Mouse (Mus musculus): ENCODE results near the gene Zbtb17. TPM values are rescaled to one million over a fixed set of nuclear protein-coding genes. Genes with fewer than 3 reads are reported as not detected.

Gene Zbtb17
- polyA plus RNA-seq, 1 experiment from 2014 or later = 31.8 TPM

DNA sequence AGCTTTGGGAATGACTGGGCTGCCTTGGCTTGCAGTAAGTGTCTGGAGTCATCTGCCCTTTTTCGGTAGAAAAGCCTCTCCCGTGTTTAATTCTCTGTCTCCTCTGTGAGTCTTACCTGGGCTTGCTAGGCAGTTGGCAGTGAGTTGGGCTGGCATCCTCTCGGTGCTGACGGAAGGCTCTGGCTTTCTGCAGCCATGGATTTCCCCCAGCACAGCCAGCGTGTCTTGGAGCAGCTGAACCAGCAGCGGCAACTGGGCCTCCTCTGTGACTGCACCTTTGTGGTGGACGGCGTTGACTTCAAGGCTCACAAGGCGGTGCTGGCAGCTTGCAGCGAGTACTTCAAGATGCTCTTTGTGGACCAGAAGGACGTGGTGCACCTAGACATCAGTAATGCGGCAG, 17.1 kb downstream of the Zbtb17 start:
- no peak for ATAC-seq (ENCODE audit: insufficient read depth, low FRiP score)
- 82% methylated on average over 12 of the region's 12 CpGs for WGBS
- Histone ChIP-seq H3K9me3 (replicated peaks; ENCODE audit: control insufficient read depth, low read length) (no peaks in the 10 kb centered on the region), H3K9ac (ENCODE audit: low read length) (peak overlapping the region; percentile 36; the same call in 1 of the 2 replicates), H3K27ac (ENCODE audit: low read length) (no peak overlapping the region), H3K4me2 (ENCODE audit: low read depth, low read length) (0 out of 2 replicates have a peak overlapping the region, but pooled peaks have one; percentile 7), H3K4me3 (replicated peaks; ENCODE audit: low read length) (no peak overlapping the region), H3K27me3 (ENCODE audit: control insufficient read depth, insufficient read depth, low read length) (no peaks in the 10 kb centered on the region), H3K4me1 (ENCODE audit: control insufficient read depth, insufficient read depth, low read length) (peaks cover 20% of the 10 kb centered on the region; the same call in 1 of the 2 replicates), H3K36me3 (ENCODE audit: control insufficient read depth, insufficient read depth, low read length) (peaks cover 26% of the 10 kb centered on the region)

DNA sequence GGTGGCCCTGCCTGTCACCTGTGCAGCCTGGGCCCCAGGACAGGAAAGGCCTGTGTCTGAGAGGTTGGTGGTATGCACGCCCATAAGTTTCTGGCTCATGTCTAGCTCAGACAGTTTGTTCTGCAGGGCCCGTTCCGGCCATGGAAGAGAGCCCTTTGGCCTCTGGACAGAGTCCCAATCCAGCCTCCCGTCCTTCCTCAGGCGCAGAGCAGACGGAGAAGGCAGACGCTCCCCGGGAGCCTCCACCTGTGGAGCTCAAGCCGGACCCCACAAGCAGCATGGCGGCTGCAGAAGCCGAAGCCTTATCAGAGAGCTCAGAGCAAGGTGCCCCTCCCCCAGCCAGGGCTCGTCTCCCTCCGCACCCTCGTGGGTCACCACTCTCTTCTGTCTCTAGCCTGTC, 19.0 kb downstream of the Zbtb17 start:
- no peak overlapping the region for H3K27ac ChIP-seq (ENCODE audit: low read length)
- no peaks in the 10 kb centered on the region for H3K9me3 ChIP-seq (replicated peaks; ENCODE audit: control insufficient read depth, low read length)
- H3K27me3 ChIP-seq (ENCODE audit: control insufficient read depth, insufficient read depth, low read length) = no peaks in the 10 kb centered on the region
- WGBS = 77% methylated on average over 14 of the region's 14 CpGs
- H3K4me1 ChIP-seq (ENCODE audit: control insufficient read depth, insufficient read depth, low read length) = peaks cover 16% of the 10 kb centered on the region; the same call in 1 of the 2 replicates
- H3K4me3 ChIP-seq (replicated peaks; ENCODE audit: low read length) = no peak overlapping the region
- H3K4me2 ChIP-seq (ENCODE audit: low read depth, low read length) = no peak overlapping the region
- no peak overlapping the region for H3K9ac ChIP-seq (ENCODE audit: low read length)
- no peak for ATAC-seq (ENCODE audit: insufficient read depth, low FRiP score)
- peaks cover 33% of the 10 kb centered on the region for H3K36me3 ChIP-seq (ENCODE audit: control insufficient read depth, insufficient read depth, low read length)

DNA sequence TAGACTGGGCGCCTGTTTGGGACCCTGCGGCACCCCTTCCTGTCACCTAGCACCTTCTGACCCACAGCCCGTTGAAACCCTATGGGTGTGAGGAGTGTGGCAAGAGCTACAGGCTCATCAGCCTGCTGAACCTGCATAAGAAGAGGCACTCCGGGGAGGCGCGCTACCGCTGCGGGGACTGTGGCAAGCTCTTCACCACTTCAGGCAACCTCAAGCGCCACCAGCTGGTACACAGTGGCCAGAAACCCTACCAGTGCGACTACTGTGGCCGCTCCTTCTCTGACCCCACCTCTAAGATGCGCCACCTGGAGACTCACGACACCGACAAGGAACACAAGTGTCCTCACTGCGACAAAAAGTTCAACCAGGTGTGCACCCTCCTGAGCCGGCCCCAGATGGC, 20.3 kb downstream of the Zbtb17 start:
- no peak for ATAC-seq (ENCODE audit: insufficient read depth, low FRiP score)
- Histone ChIP-seq H3K9me3 (replicated peaks; ENCODE audit: control insufficient read depth, low read length) (no peaks in the 10 kb centered on the region), H3K4me1 (ENCODE audit: control insufficient read depth, insufficient read depth, low read length) (peaks cover 17% of the 10 kb centered on the region; the same call in 1 of the 2 replicates), H3K4me3 (replicated peaks; ENCODE audit: low read length) (no peak overlapping the region), H3K27ac (ENCODE audit: low read length) (no peak overlapping the region), H3K27me3 (ENCODE audit: control insufficient read depth, insufficient read depth, low read length) (no peaks in the 10 kb centered on the region), H3K36me3 (ENCODE audit: control insufficient read depth, insufficient read depth, low read length) (peaks cover 37% of the 10 kb centered on the region), H3K9ac (ENCODE audit: low read length) (no peak overlapping the region), H3K4me2 (ENCODE audit: low read depth, low read length) (no peak overlapping the region)
- WGBS = 73% methylated on average over 16 of the region's 16 CpGs

DNA sequence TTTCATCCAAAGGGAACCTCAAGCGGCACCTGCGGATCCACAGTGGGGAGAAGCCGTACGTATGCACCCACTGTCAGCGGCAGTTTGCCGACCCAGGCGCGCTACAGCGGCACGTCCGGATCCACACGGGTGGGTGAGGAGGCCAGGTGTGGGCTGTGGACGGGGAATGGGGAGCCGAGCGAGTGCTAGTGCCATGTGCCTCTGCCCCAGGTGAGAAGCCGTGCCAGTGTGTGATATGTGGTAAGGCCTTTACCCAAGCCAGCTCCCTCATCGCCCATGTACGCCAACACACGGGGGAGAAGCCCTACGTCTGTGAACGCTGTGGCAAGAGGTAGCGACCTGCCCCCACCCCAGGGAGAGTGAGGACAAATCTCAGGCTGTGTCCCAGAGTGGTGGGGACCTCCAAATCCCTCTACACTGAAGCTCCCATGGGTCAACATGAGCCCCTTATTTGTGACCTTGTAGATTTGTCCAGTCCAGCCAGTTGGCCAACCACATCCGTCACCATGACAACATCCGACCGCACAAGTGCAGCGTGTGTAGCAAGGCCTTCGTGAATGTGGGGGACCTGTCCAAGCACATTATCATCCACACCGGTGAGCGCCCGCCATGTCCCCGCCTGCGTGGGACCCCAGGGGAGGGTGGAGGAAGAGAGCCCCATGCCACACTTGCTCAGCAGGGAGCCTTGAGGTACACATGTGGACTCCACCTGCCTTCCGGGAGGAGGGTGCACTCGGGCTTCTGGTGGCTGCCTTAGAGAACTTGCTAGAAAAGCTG, 21.2 kb downstream of the Zbtb17 start:
- Histone ChIP-seq H3K9me3 (replicated peaks; ENCODE audit: control insufficient read depth, low read length) (no peaks in the 10 kb centered on the region), H3K9ac (ENCODE audit: low read length) (no peak overlapping the region), H3K4me2 (ENCODE audit: low read depth, low read length) (no peak overlapping the region), H3K4me3 (replicated peaks; ENCODE audit: low read length) (no peak overlapping the region), H3K27me3 (ENCODE audit: control insufficient read depth, insufficient read depth, low read length) (no peaks in the 10 kb centered on the region), H3K4me1 (ENCODE audit: control insufficient read depth, insufficient read depth, low read length) (peaks cover 14% of the 10 kb centered on the region; the same call in 1 of the 2 replicates), H3K36me3 (ENCODE audit: control insufficient read depth, insufficient read depth, low read length) (peaks cover 42% of the 10 kb centered on the region), H3K27ac (ENCODE audit: low read length) (no peak overlapping the region)
- 91% methylated on average over 34 of the region's 34 CpGs for WGBS
- ATAC-seq (ENCODE audit: insufficient read depth, low FRiP score) = no peak

DNA sequence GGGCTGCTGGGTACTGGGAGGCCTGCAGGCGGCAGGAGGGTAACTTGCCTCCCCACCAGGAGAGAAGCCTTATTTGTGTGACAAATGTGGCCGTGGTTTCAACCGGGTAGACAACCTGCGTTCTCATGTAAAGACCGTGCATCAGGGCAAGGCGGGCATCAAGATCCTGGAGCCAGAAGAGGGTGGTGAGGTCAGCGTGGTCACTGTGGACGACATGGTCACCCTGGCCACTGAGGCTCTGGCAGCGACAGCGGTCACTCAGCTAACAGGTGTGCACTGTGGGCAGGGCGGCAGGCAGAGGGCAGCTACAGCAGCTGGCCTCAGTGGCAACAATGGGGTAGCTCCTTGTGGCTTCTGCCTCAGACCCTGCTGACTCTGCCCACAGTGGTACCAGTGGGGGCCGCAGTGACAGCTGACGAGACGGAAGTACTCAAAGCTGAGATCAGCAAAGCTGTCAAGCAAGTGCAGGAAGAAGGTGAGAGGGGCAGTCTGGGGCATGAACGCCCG, 21.9 kb downstream of the Zbtb17 start:
- Histone ChIP-seq H3K36me3 (ENCODE audit: control insufficient read depth, insufficient read depth, low read length) (peaks cover 46% of the 10 kb centered on the region), H3K27ac (ENCODE audit: low read length) (no peak overlapping the region), H3K9me3 (replicated peaks; ENCODE audit: control insufficient read depth, low read length) (no peaks in the 10 kb centered on the region; the same call in 1 of the 2 replicates), H3K4me2 (ENCODE audit: low read depth, low read length) (no peak overlapping the region), H3K4me1 (ENCODE audit: control insufficient read depth, insufficient read depth, low read length) (0 out of 2 replicates have a peak, but pooled peaks cover 7% of the 10 kb centered on the region), H3K27me3 (ENCODE audit: control insufficient read depth, insufficient read depth, low read length) (no peaks in the 10 kb centered on the region), H3K4me3 (replicated peaks; ENCODE audit: low read length) (no peak overlapping the region), H3K9ac (ENCODE audit: low read length) (no peak overlapping the region)
- 87% methylated on average over 16 of the region's 16 CpGs for WGBS
- ATAC-seq (ENCODE audit: insufficient read depth, low FRiP score) = no peak

DNA sequence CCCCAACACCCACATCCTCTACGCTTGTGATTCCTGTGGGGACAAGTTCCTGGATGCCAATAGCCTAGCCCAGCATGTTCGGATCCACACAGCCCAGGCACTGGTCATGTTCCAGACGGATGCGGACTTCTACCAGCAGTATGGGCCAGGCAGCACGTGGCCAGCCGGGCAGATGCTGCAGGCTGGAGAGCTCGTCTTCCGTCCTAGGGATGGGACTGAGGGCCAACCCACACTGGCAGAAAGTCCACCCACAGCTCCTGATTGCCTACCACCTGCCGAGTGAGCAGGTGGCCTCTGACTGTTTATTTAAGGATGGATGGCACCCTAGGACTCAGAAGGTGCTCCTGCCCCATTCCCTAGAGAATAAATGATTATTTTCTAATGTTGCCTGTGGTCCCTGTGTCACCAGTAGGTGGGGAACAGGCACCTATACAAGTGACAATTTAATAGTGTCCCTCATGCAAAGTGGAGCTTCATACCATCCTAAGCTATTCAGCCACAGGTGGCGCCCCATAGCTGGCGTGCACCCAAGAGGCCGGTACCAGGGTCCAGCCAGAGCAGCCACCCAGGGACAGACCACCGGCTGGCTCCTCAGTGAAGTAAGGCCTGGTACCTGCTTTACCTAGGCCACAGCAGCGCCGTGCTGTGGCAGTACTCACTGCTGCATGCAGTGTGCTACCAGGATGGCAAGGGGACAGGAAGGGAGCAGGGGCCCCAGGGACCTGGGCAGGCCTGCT, 22.6 kb downstream of the Zbtb17 start:
- H3K27ac ChIP-seq (ENCODE audit: low read length) = no peak overlapping the region
- no peak for ATAC-seq (ENCODE audit: insufficient read depth, low FRiP score)
- WGBS = 83% methylated on average over 15 of the region's 15 CpGs
- no peak overlapping the region for H3K9ac ChIP-seq (ENCODE audit: low read length)
- no peaks in the 10 kb centered on the region; the same call in 1 of the 2 replicates for H3K9me3 ChIP-seq (replicated peaks; ENCODE audit: control insufficient read depth, low read length)
- H3K4me1 ChIP-seq (ENCODE audit: control insufficient read depth, insufficient read depth, low read length) = 0 out of 2 replicates have a peak, but pooled peaks cover 6% of the 10 kb centered on the region
- no peaks in the 10 kb centered on the region for H3K27me3 ChIP-seq (ENCODE audit: control insufficient read depth, insufficient read depth, low read length)
- H3K4me3 ChIP-seq (replicated peaks; ENCODE audit: low read length) = no peak overlapping the region
- no peak overlapping the region for H3K4me2 ChIP-seq (ENCODE audit: low read depth, low read length)
- peaks cover 53% of the 10 kb centered on the region for H3K36me3 ChIP-seq (ENCODE audit: control insufficient read depth, insufficient read depth, low read length)

DNA sequence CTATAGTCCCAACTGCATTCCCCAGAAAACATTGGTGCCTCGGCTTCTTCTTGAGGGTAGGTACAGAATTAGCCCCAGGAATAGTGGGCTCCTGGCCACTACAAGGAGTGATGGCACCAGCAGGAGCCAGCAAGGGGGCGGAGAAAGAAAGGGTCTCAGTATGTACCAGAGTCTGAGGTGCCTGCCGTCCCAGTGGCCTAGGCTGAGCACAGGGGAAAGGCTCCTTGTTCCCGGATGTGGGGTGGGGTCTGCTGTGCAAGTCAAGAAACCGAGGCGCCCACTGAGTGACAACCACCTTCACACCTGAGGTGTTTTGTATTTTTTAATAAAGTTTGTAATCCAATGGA, 23.1 kb downstream of the Zbtb17 start:
- Histone ChIP-seq H3K4me1 (ENCODE audit: control insufficient read depth, insufficient read depth, low read length) (0 out of 2 replicates have a peak, but pooled peaks cover 6% of the 10 kb centered on the region), H3K27me3 (ENCODE audit: control insufficient read depth, insufficient read depth, low read length) (no peaks in the 10 kb centered on the region), H3K4me2 (ENCODE audit: low read depth, low read length) (no peak overlapping the region), H3K4me3 (replicated peaks; ENCODE audit: low read length) (no peak overlapping the region), H3K36me3 (ENCODE audit: control insufficient read depth, insufficient read depth, low read length) (peaks cover 58% of the 10 kb centered on the region), H3K9me3 (replicated peaks; ENCODE audit: control insufficient read depth, low read length) (no peaks in the 10 kb centered on the region; the same call in 1 of the 2 replicates), H3K27ac (ENCODE audit: low read length) (no peak overlapping the region), H3K9ac (ENCODE audit: low read length) (no peak overlapping the region)
- ATAC-seq (ENCODE audit: insufficient read depth, low FRiP score) = no peak
- 84% methylated on average over 6 of the region's 6 CpGs for WGBS

DNA sequence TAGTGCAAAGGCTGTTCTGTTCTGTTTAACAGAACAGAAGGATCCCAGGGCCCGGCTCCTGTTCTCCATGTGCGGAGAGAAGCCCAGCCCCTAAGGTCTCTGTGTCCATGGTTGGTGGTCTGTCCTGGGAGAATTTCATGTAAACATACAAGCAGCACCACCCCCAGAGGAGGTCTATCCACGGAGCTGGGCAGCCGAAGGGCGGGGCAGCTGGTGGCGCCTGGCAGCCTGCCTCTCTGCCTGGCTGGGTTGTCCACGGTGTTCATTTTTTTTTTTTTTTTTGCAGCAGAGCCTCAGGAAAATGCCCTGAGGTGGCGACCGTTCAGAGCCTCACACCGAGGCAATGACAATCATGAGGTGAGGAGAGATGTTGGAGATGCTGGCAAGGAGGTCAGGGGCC, 24.1 kb downstream of the Zbtb17 start:
- peaks cover 68% of the 10 kb centered on the region for H3K36me3 ChIP-seq (ENCODE audit: control insufficient read depth, insufficient read depth, low read length)
- H3K27ac ChIP-seq (ENCODE audit: low read length) = no peak overlapping the region
- H3K4me1 ChIP-seq (ENCODE audit: control insufficient read depth, insufficient read depth, low read length) = 0 out of 2 replicates have a peak, but pooled peaks cover 6% of the 10 kb centered on the region
- no peak overlapping the region for H3K9ac ChIP-seq (ENCODE audit: low read length)
- no peak overlapping the region for H3K4me3 ChIP-seq (replicated peaks; ENCODE audit: low read length)
- H3K27me3 ChIP-seq (ENCODE audit: control insufficient read depth, insufficient read depth, low read length) = no peaks in the 10 kb centered on the region
- 47% methylated on average over 10 of the region's 10 CpGs for WGBS
- H3K4me2 ChIP-seq (ENCODE audit: low read depth, low read length) = no peak overlapping the region
- no peak for ATAC-seq (ENCODE audit: insufficient read depth, low FRiP score)
- no peaks in the 10 kb centered on the region; the same call in 1 of the 2 replicates for H3K9me3 ChIP-seq (replicated peaks; ENCODE audit: control insufficient read depth, low read length)

DNA sequence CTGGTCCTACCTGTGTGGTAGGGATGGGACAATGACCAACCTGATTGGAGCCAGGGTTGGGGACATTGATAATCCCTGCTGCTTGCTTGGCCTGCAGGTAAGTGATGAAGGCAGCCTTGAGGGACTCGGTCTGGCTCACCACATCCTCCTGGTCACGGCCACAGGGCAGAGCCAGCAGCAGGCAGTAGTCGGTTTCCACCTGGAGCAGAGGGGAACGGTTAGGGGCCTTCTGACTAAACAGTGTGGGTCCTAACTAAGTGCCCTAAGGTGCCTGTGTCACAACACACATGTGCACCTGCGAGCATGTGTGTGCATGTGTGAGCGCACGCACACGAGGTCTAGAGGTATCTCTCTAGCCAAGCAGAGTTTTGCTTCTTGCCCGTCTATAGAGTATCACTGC, 24.9 kb downstream of the Zbtb17 start:
- Histone ChIP-seq H3K4me2 (ENCODE audit: low read depth, low read length) (no peak overlapping the region), H3K27me3 (ENCODE audit: control insufficient read depth, insufficient read depth, low read length) (no peaks in the 10 kb centered on the region), H3K27ac (ENCODE audit: low read length) (no peak overlapping the region), H3K36me3 (ENCODE audit: control insufficient read depth, insufficient read depth, low read length) (peaks cover 65% of the 10 kb centered on the region), H3K4me3 (replicated peaks; ENCODE audit: low read length) (no peak overlapping the region), H3K4me1 (ENCODE audit: control insufficient read depth, insufficient read depth, low read length) (0 out of 2 replicates have a peak, but pooled peaks cover 6% of the 10 kb centered on the region), H3K9me3 (replicated peaks; ENCODE audit: control insufficient read depth, low read length) (no peaks in the 10 kb centered on the region; the same call in 1 of the 2 replicates), H3K9ac (ENCODE audit: low read length) (no peak overlapping the region)
- ATAC-seq (ENCODE audit: insufficient read depth, low FRiP score) = no peak
- WGBS = 89% methylated on average over 9 of the region's 9 CpGs

Data from stomach, embryonic 16.5 days (tissue).